26 mouse cellular contexts compared by ENCODE assay signal in genomic region chr17:38406135-38406534, GRCm38 (mm10). TPM values are rescaled to one million over a fixed set of nuclear protein-coding genes. Genes with fewer than 3 reads are reported as not detected.
"Had no signal": no experiment of that assay in that cellular context is flagged by ENCODE, and none has a peak within 500 bp of the region (broad histone marks: within the 10 kb centered on the region; RNA-seq: fewer than 3 reads in every experiment).

No protein-coding gene starts in this region.

- H3K4me1 ChIP-seq: neural tube, embryonic 12.5 days; neural tube, embryonic 13.5 days; neural tube, embryonic 15.5 days; stomach, embryonic 15.5 days had no signal

- H3K4me3 ChIP-seq: neural tube, embryonic 12.5 days; neural tube, embryonic 13.5 days; neural tube, embryonic 15.5 days; stomach, embryonic 15.5 days had no signal

- H3K9me3 ChIP-seq: stomach, embryonic 15.5 days had no signal

- H3K27me3 ChIP-seq: neural tube, embryonic 12.5 days; neural tube, embryonic 13.5 days; neural tube, embryonic 15.5 days; stomach, embryonic 15.5 days had no signal

- DNase-seq: retina, postnatal 1 day; right cerebral cortex, adult 18-20 months; right cerebral cortex, postnatal 14 days; right cerebral cortex, postnatal 25 days; right cerebral cortex, postnatal 4 days; spleen, adult 18-20 months; thymus, adult 18-20 months; thymus, adult 2 months; thymus, postnatal 14 days; thymus, postnatal 25 days; thymus, postnatal 36 days; thymus, postnatal 4 days had no signal

- H3K9ac ChIP-seq: neural tube, embryonic 12.5 days; neural tube, embryonic 13.5 days; neural tube, embryonic 15.5 days; stomach, embryonic 15.5 days had no signal

- H3K27ac ChIP-seq: neural tube, embryonic 12.5 days; neural tube, embryonic 13.5 days; neural tube, embryonic 15.5 days; stomach, embryonic 15.5 days; stomach, postnatal 0 days had no signal

- H3K36me3 ChIP-seq: neural tube, embryonic 12.5 days; neural tube, embryonic 13.5 days; neural tube, embryonic 15.5 days; stomach, embryonic 15.5 days had no signal

RNA-seq across cellular contexts. Expression of gene Esp36, which starts 13.8 kb away (rescaled TPM):
- total RNA-seq: neutrophil, adult 5-6 weeks had no signal
- polyA plus RNA-seq: neural tube, embryonic 12.5 days; neural tube, embryonic 13.5 days; neural tube, embryonic 14.5 days; neural tube, embryonic 15.5 days; small intestine, adult 2 months; spleen, adult 2 months; stomach, embryonic 14.5 days; stomach, embryonic 15.5 days; stomach, embryonic 16.5 days; stomach, postnatal 0 days; testis, adult 2 months; thymus, adult 2 months; thymus, postnatal 0 days; urinary bladder, adult 2 months had no signal
